Mouse (Mus musculus) forebrain, embryonic 16.5 days (tissue): ENCODE data around the gene Inka1. TPM values are rescaled to one million over a fixed set of nuclear protein-coding genes. Genes with fewer than 3 reads are reported as not detected.

Experiments
- ATAC-seq: fragments of 200-750 bp; cut with Nextera tagmentation; 2 replicates; pipeline ENCODE4 v1.8.0; 2017; ENCODE audit warnings: mild to moderate bottlenecking, moderate library complexity
- H3K27ac ChIP-seq: fragments of 300-500 bp; sonication (generic); 2 replicates; pipeline ENCODE4 v1.5.1; 2014; ENCODE audit warnings: low read length, control low read depth
- H3K27me3 ChIP-seq: fragments of 300-500 bp; sonication (generic); replicated peaks from 2 replicates; pipeline ENCODE4 v1.6.1; 2014; ENCODE audit warnings: low read length; ENCODE audit not compliant: control insufficient read depth, insufficient read depth
- H3K36me3 ChIP-seq: fragments of 300-500 bp; sonication (generic); 2 replicates; pipeline ENCODE4 v1.6.1; 2014; ENCODE audit not compliant: control insufficient read depth, insufficient read depth
- H3K4me1 ChIP-seq: fragments of 300-500 bp; sonication (generic); replicated peaks from 2 replicates; pipeline ENCODE4 v1.6.1; 2014; ENCODE audit warnings: low read length; ENCODE audit not compliant: control insufficient read depth, insufficient read depth
- H3K4me2 ChIP-seq: fragments of 300-500 bp; sonication (generic); 2 replicates; pipeline ENCODE4 v1.6.1; 2014; ENCODE audit warnings: mild to moderate bottlenecking, low read length, control low read depth
- H3K4me3 ChIP-seq: fragments of 300-500 bp; sonication (generic); replicated peaks from 2 replicates; pipeline ENCODE4 v1.5.1; 2014; ENCODE audit warnings: mild to moderate bottlenecking, low read length, control low read depth
- H3K9ac ChIP-seq: fragments of 300-500 bp; sonication (generic); replicated peaks from 2 replicates; pipeline ENCODE4 v1.6.1; 2014; ENCODE audit warnings: low read depth, low read length, control low read depth
- H3K9me3 ChIP-seq: fragments of 300-500 bp; sonication (generic); 2 replicates; pipeline ENCODE4 v1.6.1; 2016; ENCODE audit warnings: low read length; ENCODE audit not compliant: control insufficient read depth
- WGBS: fragments of 180-500 bp; shearing (Covaris S2); extraction: QIAGEN DNeasy Blood & Tissue Kit; methylation state at CpG from one replicate; pipeline ENCODE4 v1.1.7; 2014; 5-methylcytosine and 5-hydroxymethylcytosine counted together
- polyA plus RNA-seq: library from polyadenylated mRNA; unstranded; fragments of >200 nt; fragmentation: Nextera tagmentation; extraction: Ambion mirVana; gene quantifications from 2 replicates; pipeline ENCODE4 v1.2.1, GENCODE M21; 2015

Inka1 gene
- polyA plus RNA-seq, 1 experiment from 2014 or later = 12.8 TPM

DNA sequence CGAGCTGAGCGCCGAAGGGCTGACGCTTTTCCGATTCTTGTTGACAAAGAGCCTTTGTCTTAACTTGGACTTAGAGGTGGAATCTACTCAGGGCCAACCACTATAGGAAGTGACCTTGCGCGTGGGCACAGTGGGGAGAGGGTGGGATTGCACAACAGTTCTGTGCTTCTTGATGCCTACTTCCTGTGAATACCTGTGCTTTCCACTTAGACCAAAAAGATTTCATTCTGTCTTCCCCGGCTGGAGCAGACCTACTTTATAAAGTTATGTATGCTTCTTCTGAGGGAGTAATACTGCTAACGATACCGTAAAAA, 35.8 kb downstream of the Inka1 start, which contains the start of gene Traip:
Gene Traip (plus strand): TSS at position 215 of the 314 bp plus-strand sequence.
- peaks cover 15% of the 10 kb centered on the region for H3K4me1 ChIP-seq
- no peaks in the 10 kb centered on the region for H3K27me3 ChIP-seq
- no peaks in the 10 kb centered on the region for H3K9me3 ChIP-seq
- peak within 1 kb of the TSS; percentile 70 for H3K4me3 ChIP-seq
- 92% methylated on average over 10 of the region's 10 CpGs for WGBS
- ATAC-seq = no peak
- H3K4me2 ChIP-seq = peak within 1 kb of the TSS; percentile 66
- H3K9ac ChIP-seq = peak within 1 kb of the TSS; percentile 76
- no peaks in the 10 kb centered on the region for H3K36me3 ChIP-seq
- peak within 1 kb of the TSS; percentile 85 for H3K27ac ChIP-seq

- Histone ChIP-seq H3K9me3 (no peaks in the 10 kb centered on the region), H3K4me1 (peaks cover 15% of the 10 kb centered on the region), H3K4me3 (no peak overlapping the region), H3K4me2 (no peak overlapping the region), H3K9ac (no peak overlapping the region), H3K27ac (no peak overlapping the region), H3K27me3 (no peaks in the 10 kb centered on the region), H3K36me3 (no peaks in the 10 kb centered on the region)
- ATAC-seq = no peak
- 83% methylated on average over 13 of the region's 13 CpGs for WGBS
Observed at GRCm38 (mm10) chr9:107949184-107949921, 36.3 kb downstream of the Inka1 start.

DNA sequence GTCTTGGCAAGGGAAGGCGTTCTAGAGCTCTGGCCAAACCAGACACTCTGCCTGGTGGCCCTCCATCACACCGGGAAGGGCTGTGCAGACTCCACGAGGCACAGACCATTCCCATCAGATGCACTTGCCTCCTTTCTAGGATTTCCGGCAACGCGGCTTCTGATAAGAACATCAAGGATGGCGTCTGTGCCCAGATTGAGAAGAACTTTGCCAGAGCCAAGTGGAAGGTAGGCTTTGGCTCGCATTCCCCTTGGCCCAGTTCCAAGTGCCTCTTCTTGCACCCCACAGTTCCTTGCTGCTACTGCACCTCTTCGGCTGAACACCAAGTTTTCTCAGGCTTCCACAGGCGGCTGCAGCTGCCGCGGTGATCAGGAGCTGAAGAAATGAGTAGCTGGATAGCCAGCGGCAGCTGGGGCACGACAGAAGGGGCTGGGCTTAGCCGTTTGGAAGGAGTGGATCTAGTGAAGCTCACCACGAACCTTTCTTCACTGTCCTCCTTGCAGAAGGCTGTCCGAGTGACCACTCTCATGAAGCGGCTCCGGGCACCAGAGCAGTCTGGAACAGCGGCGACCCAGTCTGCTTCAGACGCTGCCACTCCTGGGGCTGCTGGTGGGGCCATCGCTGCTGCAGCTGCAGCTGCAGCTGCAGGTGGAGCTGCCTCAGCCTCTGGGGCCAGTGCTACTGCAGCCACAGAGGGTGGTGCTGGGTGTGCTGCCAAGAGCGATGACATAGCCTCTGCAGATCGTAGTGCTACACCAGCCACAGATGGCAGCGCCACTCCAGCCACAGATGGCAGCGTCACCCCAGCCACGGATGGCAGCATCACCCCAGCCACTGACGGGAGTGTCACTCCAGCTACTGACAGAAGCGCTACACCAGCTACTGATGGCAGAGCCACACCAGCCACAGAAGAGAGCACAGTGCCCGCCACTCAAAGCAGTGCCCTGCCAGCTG, 38.2 kb downstream of the Inka1 start:
- no peak for ATAC-seq
- whole genome bisulfite sequencing = 89% methylated on average over 31 of the region's 31 CpGs

DNA sequence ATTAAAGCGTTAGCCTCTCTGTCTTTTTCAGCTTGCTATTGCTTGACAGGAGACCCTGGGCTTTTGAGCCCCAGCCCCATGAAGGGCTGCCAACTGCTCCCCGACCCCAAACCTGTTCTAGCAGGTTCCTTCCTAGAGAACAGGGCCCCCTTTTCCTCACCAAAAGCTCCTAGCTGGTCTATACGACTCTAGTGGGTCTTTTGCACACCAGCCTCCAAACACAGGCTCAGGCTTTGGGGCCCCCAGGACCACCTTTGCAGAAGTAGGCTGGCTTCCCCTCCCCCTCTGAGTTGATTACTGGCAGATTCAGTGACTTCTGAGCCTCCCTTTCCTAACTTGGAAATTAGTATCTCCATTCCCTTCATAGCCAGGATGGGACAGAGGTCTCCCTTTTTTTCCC, 48.8 kb downstream of the Inka1 start:
- no peaks in the 10 kb centered on the region; the same call in 1 of the 2 replicates for H3K27me3 ChIP-seq
- no peak overlapping the region for H3K27ac ChIP-seq
- peak overlapping the region; percentile 64 for H3K4me3 ChIP-seq
- H3K9me3 ChIP-seq = no peaks in the 10 kb centered on the region
- peak overlapping the region; percentile 69 for H3K9ac ChIP-seq
- 11% methylated on average over 3 of the region's 3 CpGs for WGBS
- peak overlapping the region; percentile 86 for H3K4me2 ChIP-seq
- H3K4me1 ChIP-seq = peaks cover 22% of the 10 kb centered on the region
- no peak for ATAC-seq
- H3K36me3 ChIP-seq = no peaks in the 10 kb centered on the region

More for the DNA sequence above, 38.2 kb downstream of the Inka1 start:
- Histone ChIP-seq H3K27me3 (no peaks in the 10 kb centered on the region), H3K36me3 (no peaks in the 10 kb centered on the region), H3K4me2 (no peak overlapping the region), H3K9me3 (no peaks in the 10 kb centered on the region), H3K9ac (no peak overlapping the region), H3K4me3 (no peak overlapping the region), H3K4me1 (peaks cover 15% of the 10 kb centered on the region), H3K27ac (no peak overlapping the region)

- H3K27ac ChIP-seq = no peak overlapping the region
- ATAC-seq = peak; percentile 51
Observed at GRCm38 (mm10) chr9:107936215-107936822, 49.4 kb downstream of the Inka1 start.

GRCm38 (mm10) chr9:107935790-107936214, 49.9 kb downstream of the Inka1 start:
- peaks cover 22% of the 10 kb centered on the region for H3K4me1 ChIP-seq
- H3K4me3 ChIP-seq = peak overlapping the region; percentile 64
- 0 out of 2 replicates have a peak overlapping the region, but pooled peaks have one; percentile 20 for H3K27ac ChIP-seq
- peak overlapping the region; percentile 69 for H3K9ac ChIP-seq
- ATAC-seq = peak; percentile 44
- H3K9me3 ChIP-seq = no peaks in the 10 kb centered on the region
- no peaks in the 10 kb centered on the region; the same call in 1 of the 2 replicates for H3K27me3 ChIP-seq
- WGBS = under 1% methylated on average over 41 of the region's 41 CpGs
- H3K36me3 ChIP-seq = no peaks in the 10 kb centered on the region
- H3K4me2 ChIP-seq = peak overlapping the region; percentile 86

More at GRCm38 (mm10) chr9:107936215-107936822, 49.4 kb downstream of the Inka1 start:
- H3K36me3 ChIP-seq = no peaks in the 10 kb centered on the region
- H3K27me3 ChIP-seq = no peaks in the 10 kb centered on the region; the same call in 1 of the 2 replicates
- no peaks in the 10 kb centered on the region for H3K9me3 ChIP-seq
- peaks cover 22% of the 10 kb centered on the region for H3K4me1 ChIP-seq
- peak overlapping the region; percentile 64 for H3K4me3 ChIP-seq
- under 1% methylated on average over 29 of the region's 29 CpGs for WGBS
- peak overlapping the region; percentile 69 for H3K9ac ChIP-seq
- peak overlapping the region; percentile 86 for H3K4me2 ChIP-seq

DNA sequence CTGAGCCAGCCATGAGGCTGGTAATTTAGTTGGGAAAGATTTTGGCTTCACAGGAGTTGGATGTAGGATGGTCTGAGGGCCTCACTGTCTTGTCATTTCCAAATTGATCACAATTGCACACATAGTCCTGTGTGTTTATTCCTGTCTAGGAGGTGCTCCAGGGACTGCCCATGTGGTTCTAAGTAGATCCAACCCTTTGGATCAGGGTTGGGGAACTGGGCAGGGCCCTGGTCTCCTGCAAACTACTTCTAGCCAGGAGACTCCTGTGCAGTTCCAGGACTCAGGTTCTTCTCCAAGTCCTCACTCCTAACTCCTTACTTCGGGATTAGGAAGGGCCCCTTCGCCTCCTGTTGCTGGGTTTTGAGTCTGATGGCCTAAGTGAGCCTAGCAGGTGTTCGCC, 50.3 kb downstream of the Inka1 start, which contains the start of gene Camkv:
Gene Camkv (plus strand): TSS at position 301 of the 400 bp plus-strand sequence.
- Histone ChIP-seq H3K4me3 (peak within 1 kb of the TSS; percentile 64), H3K36me3 (no peaks in the 10 kb centered on the region), H3K4me1 (peaks cover 22% of the 10 kb centered on the region), H3K27ac (0 out of 2 replicates have a peak within 1 kb of the TSS, but pooled peaks have one; percentile 20), H3K4me2 (peak within 1 kb of the TSS; percentile 86), H3K9me3 (no peaks in the 10 kb centered on the region), H3K27me3 (no peaks in the 10 kb centered on the region; the same call in 1 of the 2 replicates), H3K9ac (peak within 1 kb of the TSS; percentile 69)
- WGBS = 12% methylated on average over 3 of the region's 3 CpGs
- 0 out of 2 replicates have a peak, but pooled peaks have one; percentile 3 for ATAC-seq
